In the genomic region with DNA sequence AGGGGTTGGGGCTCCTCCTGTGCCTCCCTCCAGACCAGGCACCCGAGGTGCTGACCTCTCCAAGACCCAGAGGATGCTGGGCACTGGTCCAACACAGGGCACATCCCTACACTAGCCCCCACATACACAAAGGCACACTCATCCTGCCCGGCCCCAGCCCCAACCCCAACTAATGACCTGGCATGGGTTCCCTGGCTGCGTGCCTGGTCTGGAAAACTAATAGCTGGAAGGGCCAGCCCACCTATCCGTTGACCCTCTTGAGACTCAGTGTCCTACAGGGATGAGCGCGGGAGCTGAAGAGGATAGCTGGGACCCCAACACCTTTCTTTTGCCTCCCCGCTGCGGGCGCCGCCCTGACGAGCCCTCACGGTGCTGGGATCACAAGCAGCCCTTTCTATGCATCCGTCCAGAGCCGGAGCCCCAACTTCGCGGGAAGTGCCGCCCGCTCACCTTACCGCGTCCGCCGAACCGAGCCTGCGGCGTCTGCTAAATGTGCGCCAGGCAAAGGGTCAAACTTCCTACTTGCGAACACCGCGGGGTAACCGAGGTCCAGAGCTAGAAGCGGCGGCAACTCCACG, we compare ENCODE assay signal across 7 mouse cellular contexts. TPM values are rescaled to one million over a fixed set of nuclear protein-coding genes. Genes with fewer than 3 reads are reported as not detected.
DNase-seq lines count a peak whose midpoint lies in the region; ATAC-seq lines count a peak whose summit lies in the region.

No protein-coding gene starts in this region.

- H3K27ac ChIP-seq in lung, embryonic 16.5 days (ENCODE audit: low read length), result no peak overlapping the region
- no peak overlapping the region for H3K27ac ChIP-seq in embryonic facial prominence, embryonic 11.5 days (replicated peaks; ENCODE audit: low read depth, low read length)
- no peak overlapping the region for H3K27ac ChIP-seq in hindbrain, embryonic 16.5 days (ENCODE audit: low read depth, low read length)
- H3K27ac ChIP-seq in midbrain, embryonic 16.5 days (ENCODE audit: low read length), result no peak overlapping the region

- H3K4me2 ChIP-seq in lung, embryonic 16.5 days (ENCODE audit: low read depth, low read length), result peak overlapping the region; percentile 82
- peak overlapping the region; percentile 76 for H3K4me2 ChIP-seq in embryonic facial prominence, embryonic 11.5 days (ENCODE audit: low read depth, low read length)
- peak overlapping the region; percentile 67 for H3K4me2 ChIP-seq in hindbrain, embryonic 16.5 days (ENCODE audit: low read length)
- peak overlapping the region; percentile 53 for H3K4me2 ChIP-seq in midbrain, embryonic 16.5 days (ENCODE audit: low read length)

- H3K4me1 ChIP-seq in lung, embryonic 16.5 days (replicated peaks; ENCODE audit: control insufficient read depth, insufficient read depth, low read length), result peaks cover 13% of the 10 kb centered on the region
- H3K4me1 ChIP-seq in embryonic facial prominence, embryonic 11.5 days (ENCODE audit: control insufficient read depth, insufficient read depth, low read length), result peaks cover 7% of the 10 kb centered on the region; the same call in 1 of the 2 replicates
- peaks cover 14% of the 10 kb centered on the region for H3K4me1 ChIP-seq in hindbrain, embryonic 16.5 days (ENCODE audit: control insufficient read depth, insufficient read depth, low read depth, low read length)
- peaks cover 4% of the 10 kb centered on the region for H3K4me1 ChIP-seq in midbrain, embryonic 16.5 days (ENCODE audit: control insufficient read depth, insufficient read depth, low read length)

- H3K4me3 ChIP-seq in lung, embryonic 16.5 days (ENCODE audit: low read length), result peak overlapping the region; percentile 49
- H3K4me3 ChIP-seq in embryonic facial prominence, embryonic 11.5 days (ENCODE audit: low read depth, low read length), result peak overlapping the region; percentile 38
- peak overlapping the region; percentile 43 for H3K4me3 ChIP-seq in hindbrain, embryonic 16.5 days (ENCODE audit: low read length)
- peak overlapping the region; percentile 34 for H3K4me3 ChIP-seq in midbrain, embryonic 16.5 days (ENCODE audit: low read depth, low read length)

- no peaks in the 10 kb centered on the region for H3K36me3 ChIP-seq in lung, embryonic 16.5 days (ENCODE audit: control insufficient read depth, insufficient read depth, low read length)
- H3K36me3 ChIP-seq in embryonic facial prominence, embryonic 11.5 days (replicated peaks; ENCODE audit: control insufficient read depth, insufficient read depth, low read depth, low read length), result no peaks in the 10 kb centered on the region
- no peaks in the 10 kb centered on the region for H3K36me3 ChIP-seq in hindbrain, embryonic 16.5 days (ENCODE audit: control insufficient read depth, insufficient read depth, low read length)
- H3K36me3 ChIP-seq in midbrain, embryonic 16.5 days (ENCODE audit: control insufficient read depth, insufficient read depth, low read length), result no peaks in the 10 kb centered on the region

- WGBS in lung, embryonic 16.5 days, result under 1% methylated on average over 33 of the region's 33 CpGs
- 1% methylated on average over 32 of the region's 33 CpGs for WGBS in embryonic facial prominence, embryonic 11.5 days
- WGBS in hindbrain, embryonic 16.5 days, result under 1% methylated on average over 33 of the region's 33 CpGs
- WGBS in midbrain, embryonic 16.5 days, result under 1% methylated on average over 33 of the region's 33 CpGs

- no peaks in the 10 kb centered on the region for H3K9me3 ChIP-seq in lung, embryonic 16.5 days (ENCODE audit: control insufficient read depth, low read length)
- no peaks in the 10 kb centered on the region for H3K9me3 ChIP-seq in embryonic facial prominence, embryonic 11.5 days (replicated peaks; ENCODE audit: control insufficient read depth, low read length)
- no peaks in the 10 kb centered on the region for H3K9me3 ChIP-seq in hindbrain, embryonic 16.5 days (ENCODE audit: control insufficient read depth, low read length)
- H3K9me3 ChIP-seq in midbrain, embryonic 16.5 days (replicated peaks; ENCODE audit: control insufficient read depth, low read length, poor library complexity, severe bottlenecking), result no peaks in the 10 kb centered on the region

- peak; percentile 39; the same call in 1 of the 2 replicates for ATAC-seq in lung, embryonic 16.5 days (ENCODE audit: low read depth)
- 0 out of 2 replicates have a peak, but pooled peaks have one; percentile 16 for ATAC-seq in embryonic facial prominence, embryonic 11.5 days (replicated peaks; ENCODE audit: insufficient number of reproducible peaks, low FRiP score, low TSS enrichment, low read depth)
- peak; percentile 40; the same call in 1 of the 2 replicates for ATAC-seq in hindbrain, embryonic 16.5 days
- no peak for ATAC-seq in midbrain, embryonic 16.5 days
- no peak for ATAC-seq in megakaryocyte-erythroid progenitor cell, adult 5-6 weeks (replicated peaks; ENCODE audit: low FRiP score, low TSS enrichment, poor library complexity, severe bottlenecking)

- H3K27me3 ChIP-seq in lung, embryonic 16.5 days (ENCODE audit: control insufficient read depth, insufficient read depth, low read depth, low read length), result peaks cover 44% of the 10 kb centered on the region
- peaks cover 37% of the 10 kb centered on the region for H3K27me3 ChIP-seq in embryonic facial prominence, embryonic 11.5 days (ENCODE audit: control insufficient read depth, insufficient read depth, low read length)
- peaks cover 34% of the 10 kb centered on the region for H3K27me3 ChIP-seq in hindbrain, embryonic 16.5 days (replicated peaks; ENCODE audit: control insufficient read depth, insufficient read depth, low read length)
- peaks cover 42% of the 10 kb centered on the region for H3K27me3 ChIP-seq in midbrain, embryonic 16.5 days (ENCODE audit: control insufficient read depth, insufficient read depth, low read depth, low read length)

- peak overlapping the region; percentile 6; the same call in 1 of the 2 replicates for H3K9ac ChIP-seq in lung, embryonic 16.5 days (ENCODE audit: low read length)
- H3K9ac ChIP-seq in embryonic facial prominence, embryonic 11.5 days (replicated peaks; ENCODE audit: low read length), result peak overlapping the region; percentile 25
- peak overlapping the region; percentile 46 for H3K9ac ChIP-seq in hindbrain, embryonic 16.5 days (ENCODE audit: low read depth, low read length)
- H3K9ac ChIP-seq in midbrain, embryonic 16.5 days (ENCODE audit: low read depth, low read length), result no peak overlapping the region

- no peak for DNase-seq in lung, postnatal 36 days
- DNase-seq in embryonic facial prominence, embryonic 11.5 days (ENCODE audit: low spot score), result peak; percentile 19
- DNase-seq in thymus, postnatal 25 days, result no peak

RNA-seq across cellular contexts. Expression of gene A930017K11Rik, which starts 1.1 kb away (rescaled TPM):
- 0.08 and 0.16 TPM in 2 replicates for polyA plus RNA-seq in lung, embryonic 16.5 days (2015; fragmentation: Nextera tagmentation; extraction: Ambion mirVana)
- 0.15 and 0.49 TPM in 2 replicates for polyA plus RNA-seq in embryonic facial prominence, embryonic 11.5 days (2014; fragmentation: Nextera tagmentation; extraction: Ambion mirVana)
- polyA plus RNA-seq in hindbrain, embryonic 16.5 days (2015; fragmentation: Nextera tagmentation; extraction: Ambion mirVana), result 3.9 and 4.7 TPM in 2 replicates
- polyA plus RNA-seq in midbrain, embryonic 16.5 days (2015; fragmentation: Nextera tagmentation; extraction: Ambion mirVana), result 2.8 and 3.1 TPM in 2 replicates
- total RNA-seq in megakaryocyte-erythroid progenitor cell, adult 5-6 weeks (2014; fragmentation: Nextera tagmentation), result not detected in 2 replicates
- 0.05 TPM in 1 of 2 replicates, not detected in the other for total RNA-seq in megakaryocyte-erythroid progenitor cell, adult 5-6 weeks (2017)

RNA-seq across cellular contexts. Expression of gene Nhlrc4, which starts 6.6 kb away (rescaled TPM):
- 0.41 and 1.1 TPM in 2 replicates for polyA plus RNA-seq in lung, embryonic 16.5 days (2015; fragmentation: Nextera tagmentation; extraction: Ambion mirVana)
- polyA plus RNA-seq in embryonic facial prominence, embryonic 11.5 days (2014; fragmentation: Nextera tagmentation; extraction: Ambion mirVana), result 0.15 TPM in 1 of 2 replicates, not detected in the other
- 0.19 and 0.52 TPM in 2 replicates for polyA plus RNA-seq in hindbrain, embryonic 16.5 days (2015; fragmentation: Nextera tagmentation; extraction: Ambion mirVana)
- 0.16 and 0.78 TPM in 2 replicates for polyA plus RNA-seq in midbrain, embryonic 16.5 days (2015; fragmentation: Nextera tagmentation; extraction: Ambion mirVana)
- not detected in 2 replicates for total RNA-seq in megakaryocyte-erythroid progenitor cell, adult 5-6 weeks (2014; fragmentation: Nextera tagmentation)
- not detected in 2 replicates for total RNA-seq in megakaryocyte-erythroid progenitor cell, adult 5-6 weeks (2017)

RNA-seq across cellular contexts. Expression of gene Pigq, which starts 6.6 kb away (rescaled TPM):
- polyA plus RNA-seq in lung, embryonic 16.5 days (2015; fragmentation: Nextera tagmentation; extraction: Ambion mirVana), result 62.0 and 64.2 TPM in 2 replicates
- 40.2 and 41.4 TPM in 2 replicates for polyA plus RNA-seq in embryonic facial prominence, embryonic 11.5 days (2014; fragmentation: Nextera tagmentation; extraction: Ambion mirVana)
- polyA plus RNA-seq in hindbrain, embryonic 16.5 days (2015; fragmentation: Nextera tagmentation; extraction: Ambion mirVana), result 83.1 and 90.5 TPM in 2 replicates
- 71.3 and 85.3 TPM in 2 replicates for polyA plus RNA-seq in midbrain, embryonic 16.5 days (2015; fragmentation: Nextera tagmentation; extraction: Ambion mirVana)
- 211 and 231 TPM in 2 replicates for total RNA-seq in megakaryocyte-erythroid progenitor cell, adult 5-6 weeks (2014; fragmentation: Nextera tagmentation)
- 102 and 156 TPM in 2 replicates for total RNA-seq in megakaryocyte-erythroid progenitor cell, adult 5-6 weeks (2017)

RNA-seq across cellular contexts. Expression of gene Rab40c, which starts 31.8 kb away (rescaled TPM):
- polyA plus RNA-seq in lung, embryonic 16.5 days (2015; fragmentation: Nextera tagmentation; extraction: Ambion mirVana), result 23.4 and 26.5 TPM in 2 replicates
- 17.6 and 18.7 TPM in 2 replicates for polyA plus RNA-seq in embryonic facial prominence, embryonic 11.5 days (2014; fragmentation: Nextera tagmentation; extraction: Ambion mirVana)
- polyA plus RNA-seq in hindbrain, embryonic 16.5 days (2015; fragmentation: Nextera tagmentation; extraction: Ambion mirVana), result 49.5 and 50.8 TPM in 2 replicates
- polyA plus RNA-seq in midbrain, embryonic 16.5 days (2015; fragmentation: Nextera tagmentation; extraction: Ambion mirVana), result 50.9 and 52.2 TPM in 2 replicates
- total RNA-seq in megakaryocyte-erythroid progenitor cell, adult 5-6 weeks (2014; fragmentation: Nextera tagmentation), result 2.4 and 8.9 TPM in 2 replicates
- total RNA-seq in megakaryocyte-erythroid progenitor cell, adult 5-6 weeks (2017), result 7.9 and 30.2 TPM in 2 replicates

RNA-seq across cellular contexts. Expression of gene Capn15, which starts 34.3 kb away (rescaled TPM):
- polyA plus RNA-seq in lung, embryonic 16.5 days (2015; fragmentation: Nextera tagmentation; extraction: Ambion mirVana), result 21.1 TPM in 2 replicates
- polyA plus RNA-seq in embryonic facial prominence, embryonic 11.5 days (2014; fragmentation: Nextera tagmentation; extraction: Ambion mirVana), result 17.4 and 20.2 TPM in 2 replicates
- polyA plus RNA-seq in hindbrain, embryonic 16.5 days (2015; fragmentation: Nextera tagmentation; extraction: Ambion mirVana), result 20.6 and 25.5 TPM in 2 replicates
- polyA plus RNA-seq in midbrain, embryonic 16.5 days (2015; fragmentation: Nextera tagmentation; extraction: Ambion mirVana), result 20.6 and 20.8 TPM in 2 replicates
- total RNA-seq in megakaryocyte-erythroid progenitor cell, adult 5-6 weeks (2014; fragmentation: Nextera tagmentation), result 14.8 and 18.4 TPM in 2 replicates
- 1.7 and 3.5 TPM in 2 replicates for total RNA-seq in megakaryocyte-erythroid progenitor cell, adult 5-6 weeks (2017)

Comparison
In these comparisons a context has a peak if more than half of its experiments do, and no peak if none do; other contexts are left out.
1. ATAC-seq: peak in lung, embryonic 16.5 days (single experiment), embryonic facial prominence, embryonic 11.5 days (single experiment) and hindbrain, embryonic 16.5 days (single experiment); none in midbrain, embryonic 16.5 days (single experiment) and megakaryocyte-erythroid progenitor cell, adult 5-6 weeks (single experiment).
2. Peak in every context shown above with its lines, with median percentiles within 50 percentile points of each other: H3K4me2 ChIP-seq and H3K4me3 ChIP-seq.